Mouse (Mus musculus) lung, postnatal 10 days (tissue): ENCODE data around the gene Kank1.
A peak's percentile ranks its signal among the peaks of the same experiment; 100 is the strongest.

Source experiments
- DNase-seq: peaks from one replicate; pipeline ENCODE4 v3.0.0; 2021

Kank1 gene

GRCm38 (mm10) chr19:25315993-25316392, 79.2 kb downstream of the Kank1 start:
- no peak for DNase-seq

- DNase-seq, result peak; percentile 22
Observed at GRCm38 (mm10) chr19:25324265-25324664, 87.5 kb downstream of the Kank1 start.

DNA sequence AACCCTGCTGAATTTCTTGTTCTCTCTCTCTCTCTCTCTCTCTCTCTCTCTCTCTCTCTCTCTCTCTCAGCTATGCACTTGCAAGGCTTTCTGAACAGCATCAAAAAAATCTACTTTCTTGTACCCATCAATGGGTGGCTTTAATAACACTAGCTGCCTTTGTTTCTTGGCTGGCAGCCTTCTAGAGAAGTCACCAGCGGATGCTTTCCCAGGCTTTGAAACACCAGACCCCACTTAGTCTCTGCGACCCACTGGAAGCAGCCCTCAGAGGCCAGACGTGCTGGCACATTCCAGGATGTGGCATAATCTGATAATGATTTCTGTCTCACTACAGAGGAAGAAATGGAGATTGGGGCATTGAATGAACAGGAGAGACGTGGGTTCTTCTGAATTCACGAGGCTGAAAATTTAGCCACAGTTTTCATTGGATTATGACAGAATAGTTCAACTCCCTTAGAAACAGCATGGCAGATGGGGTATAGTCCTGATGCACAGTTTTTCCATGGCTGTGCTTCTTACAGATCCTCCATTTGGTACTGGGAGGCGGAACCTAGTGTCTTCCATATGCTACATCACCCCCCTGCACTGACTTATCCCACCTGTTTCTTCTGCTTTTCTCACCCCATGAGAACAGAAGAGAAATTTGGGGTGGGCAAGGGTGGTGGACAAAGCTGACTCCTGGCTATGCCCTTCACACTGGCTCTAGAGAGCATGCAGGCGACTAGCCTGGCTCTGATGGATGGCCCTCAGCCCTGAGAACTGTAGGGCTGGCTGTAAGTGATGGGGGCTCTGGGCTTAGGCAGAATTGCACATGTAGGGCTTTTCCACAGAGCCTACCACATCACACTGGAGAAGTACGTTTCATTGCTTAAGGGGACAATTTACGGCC, 88.6 kb downstream of the Kank1 start:
- DNase-seq, result no peak

DNA sequence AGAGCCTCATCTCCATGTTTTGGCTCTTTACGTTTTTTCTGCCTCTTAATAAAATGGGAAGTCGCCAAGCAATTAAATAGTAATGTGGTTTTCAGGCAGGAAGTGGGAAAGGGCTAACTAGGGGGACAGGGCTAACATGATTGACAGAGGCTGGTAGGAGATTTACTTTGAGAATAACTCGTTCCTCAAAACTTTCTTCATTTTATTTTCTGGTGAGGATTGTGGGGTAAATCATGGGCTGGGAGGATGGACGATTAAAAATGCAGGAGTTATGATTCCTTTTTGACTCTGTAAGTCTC, 89.2 kb downstream of the Kank1 start:
- no peak for DNase-seq

- no peak for DNase-seq
Observed at GRCm38 (mm10) chr19:25327633-25328032, 90.9 kb downstream of the Kank1 start.

DNA sequence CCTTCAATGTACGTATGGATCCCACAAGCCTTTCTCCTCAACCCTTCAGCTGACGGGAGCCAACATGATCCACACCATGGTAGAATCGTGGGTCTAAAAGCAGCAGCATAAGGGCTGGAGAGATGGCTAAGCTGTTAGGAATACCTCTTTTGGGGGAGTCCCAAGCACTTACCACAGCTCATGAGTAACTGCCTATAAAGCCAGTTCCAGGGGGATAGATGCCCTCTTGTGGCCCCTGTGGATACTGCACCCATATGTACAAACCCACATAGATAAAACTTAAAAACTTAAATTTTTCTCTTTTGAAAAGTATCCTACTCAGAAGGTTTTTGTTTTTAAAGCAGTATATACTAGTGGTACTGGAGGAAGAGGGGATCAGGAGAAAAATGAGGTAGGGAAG, 97.6 kb downstream of the Kank1 start:
- peak; percentile 70 for DNase-seq

DNA sequence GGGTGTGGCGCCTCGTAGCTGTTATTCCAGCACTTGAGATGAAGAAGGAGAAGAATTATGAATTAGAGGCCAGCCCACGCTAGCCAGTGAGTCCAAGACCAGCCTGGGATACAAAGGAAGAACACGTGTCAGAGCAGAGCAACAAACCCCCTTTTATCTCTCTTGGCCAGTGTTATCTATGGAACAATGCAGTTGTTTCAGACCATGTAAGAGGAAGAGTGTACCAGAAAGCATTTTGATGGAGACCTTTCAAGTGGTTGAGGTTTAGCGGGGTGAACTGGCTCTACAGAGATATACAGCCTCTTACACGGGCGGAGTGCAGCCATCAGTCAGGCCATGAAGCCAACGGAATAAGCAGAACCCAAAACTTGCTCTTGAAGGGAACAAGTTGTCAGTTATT, 100.0 kb downstream of the Kank1 start:
- no peak for DNase-seq

DNA sequence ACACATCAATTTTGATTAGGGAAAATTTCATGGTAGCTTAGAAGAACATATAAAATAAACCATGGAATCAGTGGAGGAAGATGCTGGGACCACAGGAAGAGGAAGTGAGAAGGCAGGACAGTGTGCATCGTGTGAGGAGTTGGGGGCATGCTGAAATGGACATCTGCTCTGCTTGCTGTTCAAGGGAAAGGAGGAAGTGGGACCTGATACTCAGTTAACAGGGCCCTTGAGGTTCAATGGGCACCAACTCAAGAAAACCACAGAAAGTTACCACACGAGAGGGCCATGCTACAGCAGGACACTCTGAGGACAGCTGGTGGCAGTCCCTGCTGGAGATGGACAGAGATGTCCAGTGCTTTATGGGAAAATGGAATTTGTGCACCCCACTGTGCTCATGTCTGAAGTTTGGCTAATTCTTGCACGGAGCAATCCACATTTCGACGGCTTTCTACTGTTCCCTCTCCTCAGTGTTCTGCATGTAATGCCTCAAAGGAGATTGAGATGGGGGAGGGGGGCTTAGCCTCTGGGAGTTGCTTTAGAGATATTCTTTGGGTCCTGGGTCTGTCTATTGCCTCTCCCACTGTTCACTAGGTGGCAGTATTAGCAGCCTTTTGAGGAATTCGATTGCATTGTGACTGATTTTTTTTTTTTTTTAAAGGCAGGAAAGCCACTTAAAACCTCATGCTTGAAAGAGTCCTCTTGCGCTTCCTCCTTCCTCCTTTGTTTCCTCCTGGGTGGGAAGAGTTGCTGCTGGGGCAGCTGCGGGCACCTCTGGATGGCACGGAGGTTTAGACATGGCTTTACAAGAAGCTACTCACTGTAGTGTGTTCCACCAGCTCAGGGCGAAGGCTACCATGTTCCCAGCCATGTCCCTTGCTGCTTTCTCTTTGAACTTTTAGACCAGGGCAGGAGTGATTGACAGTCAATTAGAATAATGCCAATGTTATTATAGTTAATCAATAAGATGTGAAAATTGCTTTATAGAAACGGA, 104.2 kb downstream of the Kank1 start:
- peak; percentile 75 for DNase-seq

GRCm38 (mm10) chr19:25342026-25342425, 105.3 kb downstream of the Kank1 start:
- no peak for DNase-seq

DNA sequence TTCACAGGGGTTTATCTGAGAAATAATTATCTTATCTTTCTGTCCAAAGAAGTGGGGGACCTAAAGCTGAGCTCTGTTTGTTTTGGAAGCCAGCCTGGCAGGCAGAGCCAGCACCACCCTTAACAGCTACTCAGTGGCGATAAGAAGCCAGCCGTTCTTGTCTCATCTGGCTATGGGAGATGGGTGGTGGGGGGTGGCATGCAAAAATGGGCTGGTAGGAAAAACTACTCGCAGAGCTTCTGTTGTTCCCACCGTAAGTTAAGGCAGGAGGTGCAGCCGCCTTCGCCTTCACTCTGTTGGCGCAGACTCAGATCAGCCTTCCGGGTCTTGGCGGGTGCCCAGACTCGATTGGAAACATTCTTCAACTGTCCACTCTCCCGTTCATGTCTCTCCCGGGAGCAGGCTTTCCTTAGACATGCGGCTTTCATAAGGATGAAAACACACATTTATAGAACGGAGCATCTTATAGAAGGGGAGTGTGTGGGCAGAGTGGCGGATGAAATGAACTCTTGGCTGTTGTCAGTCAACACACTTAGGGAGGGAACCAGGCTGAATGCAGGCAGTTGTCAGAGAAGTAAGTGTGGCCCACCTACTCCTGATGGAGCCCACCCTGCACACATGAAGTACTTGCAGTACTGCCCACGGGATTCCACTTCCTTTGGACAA, 107.0 kb downstream of the Kank1 start:
- peak; percentile 52 for DNase-seq

DNA sequence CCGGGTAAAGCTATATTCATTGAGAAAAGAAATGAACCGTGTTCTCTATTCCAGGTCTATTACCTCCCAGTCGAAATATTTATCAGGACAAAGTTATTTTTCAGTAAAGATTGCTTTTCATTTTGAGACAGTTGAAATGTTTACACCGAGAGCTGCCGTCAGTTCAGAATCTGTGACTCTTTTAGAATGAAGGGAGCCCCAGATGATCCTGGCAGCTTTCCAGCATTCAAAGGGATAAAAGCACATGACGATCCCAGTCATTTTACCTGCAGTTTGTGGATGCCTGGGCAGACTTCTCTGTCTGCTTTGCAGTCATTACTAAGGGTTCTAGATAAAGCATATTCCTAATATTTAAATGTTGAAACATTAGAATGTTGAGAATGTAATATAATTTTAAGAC, 107.6 kb downstream of the Kank1 start:
- DNase-seq, result no peak

- no peak for DNase-seq
Observed at GRCm38 (mm10) chr19:25345972-25346371, 109.2 kb downstream of the Kank1 start.

GRCm38 (mm10) chr19:25347515-25347914, 110.7 kb downstream of the Kank1 start:
- DNase-seq, result no peak

- no peak for DNase-seq
Observed at GRCm38 (mm10) chr19:25351257-25351955, 114.6 kb downstream of the Kank1 start.

DNA sequence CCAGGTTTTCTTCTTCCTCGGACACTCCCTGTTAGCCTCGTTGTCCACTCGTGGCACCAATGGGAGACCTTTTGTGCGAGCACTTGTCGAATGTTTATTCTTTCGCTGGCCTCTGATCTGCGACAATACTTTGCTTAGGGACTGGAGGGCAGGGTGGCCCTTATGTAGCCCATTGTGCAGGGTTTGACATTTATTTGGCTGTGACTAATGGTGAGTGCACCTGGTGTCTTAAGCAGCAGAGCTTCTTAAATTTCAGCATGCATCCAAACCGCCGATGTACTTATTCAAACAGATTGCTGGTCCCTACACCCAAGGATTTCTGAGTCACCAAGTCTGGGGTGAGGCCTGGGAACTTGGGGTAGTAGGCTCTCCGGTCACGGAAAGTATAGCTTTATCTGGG, 120.3 kb downstream of the Kank1 start:
- no peak for DNase-seq

DNA sequence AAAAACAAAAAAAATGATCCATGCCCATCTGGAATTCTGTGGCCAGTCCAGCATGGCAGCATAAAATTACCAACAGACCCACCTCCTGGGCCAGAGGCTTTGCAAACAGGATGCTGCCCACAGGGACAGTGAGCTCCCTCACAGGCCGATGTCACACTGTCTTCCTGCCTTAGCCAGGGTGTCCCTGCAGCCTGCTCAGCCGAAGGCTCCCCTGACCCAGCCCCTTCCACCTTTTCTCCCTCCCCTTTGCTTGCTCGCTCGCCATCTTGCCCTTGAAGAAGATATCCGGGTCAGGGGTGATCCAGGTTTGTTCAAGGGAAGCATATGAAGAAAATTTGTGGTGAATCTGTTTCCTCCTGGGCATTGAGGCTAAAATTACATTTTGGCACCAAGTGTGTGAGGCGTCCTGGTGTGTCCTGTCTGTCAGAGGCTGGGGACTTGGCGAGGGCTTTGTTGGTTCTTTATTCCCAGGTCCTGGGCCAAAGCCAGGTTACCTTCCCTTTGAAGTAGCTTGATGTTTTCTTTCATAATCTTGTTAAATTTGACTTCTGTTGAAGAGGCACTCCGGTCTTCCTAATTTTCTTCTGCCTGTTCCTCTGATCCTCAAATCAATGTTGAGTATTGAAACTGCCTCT, 121.8 kb downstream of the Kank1 start:
- no peak for DNase-seq

GRCm38 (mm10) chr19:25360571-25361029, 123.8 kb downstream of the Kank1 start:
- DNase-seq, result no peak

- no peak for DNase-seq
Observed at GRCm38 (mm10) chr19:25361956-25362355, 125.2 kb downstream of the Kank1 start.

DNA sequence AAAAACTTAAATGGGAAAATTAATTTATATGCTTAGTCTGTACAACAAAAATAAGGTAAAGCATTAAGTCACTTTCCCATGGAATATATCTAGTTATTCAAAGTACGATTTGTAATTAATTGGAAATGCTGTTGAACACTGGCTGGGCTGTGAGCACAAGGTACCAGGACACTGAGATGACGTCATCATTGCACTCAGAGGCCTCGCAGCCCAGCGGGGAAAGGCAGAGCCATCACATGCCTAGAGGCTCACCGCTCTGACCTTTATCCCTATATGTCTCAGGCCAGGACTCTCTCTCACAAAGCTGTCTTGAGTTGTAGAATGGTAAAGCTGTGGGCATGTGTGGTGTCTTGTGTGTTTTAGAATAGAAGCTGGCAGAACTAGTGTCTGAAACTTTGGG, 128.9 kb downstream of the Kank1 start:
- no peak for DNase-seq

DNA sequence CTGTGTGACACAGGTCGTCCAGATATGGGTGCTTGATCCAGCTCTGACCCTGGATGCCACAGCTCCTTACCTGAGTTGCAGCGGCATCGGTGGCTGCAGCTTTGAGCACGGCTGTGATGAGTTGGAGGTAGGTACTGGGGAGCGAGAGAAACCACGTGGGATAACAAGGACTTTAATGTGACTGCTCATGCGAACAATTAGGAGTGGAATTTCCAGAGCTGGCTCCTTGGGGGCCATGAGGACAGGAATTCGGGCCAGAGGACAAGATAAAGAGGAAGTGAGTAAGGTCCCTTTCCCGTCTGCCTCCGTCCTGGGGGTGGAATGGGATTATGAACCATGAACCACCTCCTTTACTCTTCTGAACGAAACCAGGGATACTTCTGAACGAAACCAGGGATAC, 129.8 kb downstream of the Kank1 start:
- DNase-seq, result no peak

DNA sequence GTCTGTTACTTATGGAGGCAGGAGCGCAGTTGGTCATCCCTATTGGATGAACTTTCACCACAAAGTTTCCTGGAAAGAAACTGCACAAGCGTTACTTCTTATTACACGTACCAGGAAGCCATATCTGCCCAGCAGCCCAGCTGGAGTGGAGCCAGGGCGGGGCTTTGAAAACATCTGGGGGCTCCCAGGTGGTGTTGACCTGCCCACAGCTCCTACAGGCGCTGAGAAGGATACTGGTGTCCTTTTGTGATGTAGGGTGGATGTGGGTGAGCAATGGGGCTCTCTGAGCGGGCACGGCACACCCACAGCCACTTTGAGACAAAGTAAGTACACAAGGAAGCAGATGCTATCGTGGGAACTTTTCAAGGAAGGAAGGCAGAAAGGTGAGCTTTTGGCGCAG, 133.7 kb downstream of the Kank1 start:
- no peak for DNase-seq

DNA sequence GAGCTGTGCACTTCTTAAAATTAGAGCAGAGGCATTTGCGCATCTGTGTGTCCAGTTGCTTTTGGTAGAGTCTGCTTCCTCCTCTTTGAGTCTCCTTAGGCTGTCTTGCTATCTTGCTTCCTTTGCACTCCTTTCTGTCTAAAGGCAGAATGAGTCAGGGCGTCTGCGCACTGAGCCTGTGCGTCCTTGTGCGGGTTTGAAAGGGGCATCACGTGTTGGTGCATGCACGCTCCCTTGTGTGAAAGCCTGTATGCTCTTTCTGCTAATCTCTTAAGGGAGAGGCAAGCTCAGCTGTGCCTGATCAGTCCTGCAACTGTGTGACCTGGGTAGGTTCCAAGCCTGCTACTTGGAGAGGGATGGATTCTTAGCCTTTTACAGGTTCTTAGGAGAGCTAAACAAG, 136.0 kb downstream of the Kank1 start:
- DNase-seq, result no peak
